Mouse (Mus musculus) kidney, embryonic 14.5 days (tissue): Measurements from ENCODE around the gene Lrrfip1. TPM values are rescaled to one million over a fixed set of nuclear protein-coding genes. Genes with fewer than 3 reads are reported as not detected.

Experiments used
- ATAC-seq: fragments of 200-750 bp; cut with Nextera tagmentation; 2 replicates; pipeline ENCODE4 v1.8.0; 2017; ENCODE audit warnings: moderate number of reproducible peaks, mild to moderate bottlenecking, moderate TSS enrichment, moderate library complexity; ENCODE audit not compliant: low FRiP score, low TSS enrichment
- H3K27ac ChIP-seq: fragments of 300-500 bp; sonication (generic); 2 replicates; pipeline ENCODE4 v1.5.1; 2014; ENCODE audit warnings: low read depth, mild to moderate bottlenecking, low read length, moderate library complexity, mixed read lengths
- H3K27me3 ChIP-seq: fragments of 300-500 bp; sonication (generic); 2 replicates; pipeline ENCODE4 v1.6.1; 2014; ENCODE audit warnings: mild to moderate bottlenecking, low read length; ENCODE audit not compliant: control insufficient read depth, insufficient read depth
- H3K36me3 ChIP-seq: fragments of 300-500 bp; sonication (generic); 2 replicates; pipeline ENCODE4 v1.6.1; 2014; ENCODE audit warnings: low read length, mixed read lengths; ENCODE audit not compliant: control insufficient read depth, insufficient read depth
- H3K4me1 ChIP-seq: fragments of 300-500 bp; sonication (generic); 2 replicates; pipeline ENCODE4 v1.6.1; 2014; ENCODE audit warnings: low read length, mixed read lengths; ENCODE audit not compliant: control insufficient read depth, insufficient read depth
- H3K4me2 ChIP-seq: fragments of 300-500 bp; sonication (generic); replicated peaks from 2 replicates; pipeline ENCODE4 v1.6.1; 2014; ENCODE audit warnings: low read depth, mild to moderate bottlenecking, low read length
- H3K4me3 ChIP-seq: fragments of 300-500 bp; sonication (generic); 2 replicates; pipeline ENCODE4 v1.5.1; 2014; ENCODE audit warnings: mild to moderate bottlenecking, low read length
- H3K9ac ChIP-seq: fragments of 300-500 bp; sonication (generic); 2 replicates; pipeline ENCODE4 v1.6.1; 2014; ENCODE audit warnings: low read depth, mild to moderate bottlenecking, low read length, moderate library complexity
- H3K9me3 ChIP-seq: fragments of 300-500 bp; sonication (generic); 2 replicates; pipeline ENCODE4 v1.6.1; 2016; ENCODE audit warnings: low read length; ENCODE audit not compliant: control insufficient read depth
- WGBS: fragments of 180-500 bp; shearing (Covaris S2); extraction: QIAGEN DNeasy Blood & Tissue Kit; methylation state at CpG from one replicate; pipeline ENCODE4 v1.1.7; 2014; 5-methylcytosine and 5-hydroxymethylcytosine counted together
- polyA plus RNA-seq: library from polyadenylated mRNA; unstranded; fragments of >200 nt; fragmentation: Nextera tagmentation; extraction: Ambion mirVana; gene quantifications from 2 replicates; pipeline ENCODE4 v1.2.1, GENCODE M21; 2014

The Lrrfip1 gene
- polyA plus RNA-seq, 1 experiment from 2014 or later, result 33.6 TPM

DNA sequence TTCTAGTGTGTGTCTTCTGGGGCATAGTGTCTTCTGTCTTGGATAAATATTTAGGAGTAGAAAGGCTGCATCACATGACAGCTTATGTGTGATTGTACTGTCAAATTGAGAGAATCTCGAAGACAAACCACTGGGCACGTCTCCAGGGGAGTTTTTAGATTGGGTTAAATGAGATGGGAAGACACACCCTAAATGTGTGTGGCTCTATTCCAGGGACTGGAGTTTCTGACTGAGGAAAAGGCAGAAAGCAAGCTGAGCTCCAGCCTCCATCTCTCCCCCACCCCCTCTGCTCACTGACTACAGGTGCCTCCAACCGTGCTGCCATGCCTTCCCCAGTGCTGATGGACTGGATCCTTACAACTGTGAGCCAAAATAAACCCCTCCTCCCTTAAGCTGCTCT, 17.2 kb upstream of the Lrrfip1 start:
- Histone ChIP-seq H3K4me1 (no peaks in the 10 kb centered on the region), H3K27me3 (no peaks in the 10 kb centered on the region), H3K4me3 (no peak overlapping the region), H3K4me2 (no peak overlapping the region), H3K36me3 (no peaks in the 10 kb centered on the region), H3K27ac (no peak overlapping the region), H3K9me3 (no peaks in the 10 kb centered on the region), H3K9ac (no peak overlapping the region)
- ATAC-seq, result no peak
- WGBS, result 84% methylated on average over 3 of the region's 3 CpGs

DNA sequence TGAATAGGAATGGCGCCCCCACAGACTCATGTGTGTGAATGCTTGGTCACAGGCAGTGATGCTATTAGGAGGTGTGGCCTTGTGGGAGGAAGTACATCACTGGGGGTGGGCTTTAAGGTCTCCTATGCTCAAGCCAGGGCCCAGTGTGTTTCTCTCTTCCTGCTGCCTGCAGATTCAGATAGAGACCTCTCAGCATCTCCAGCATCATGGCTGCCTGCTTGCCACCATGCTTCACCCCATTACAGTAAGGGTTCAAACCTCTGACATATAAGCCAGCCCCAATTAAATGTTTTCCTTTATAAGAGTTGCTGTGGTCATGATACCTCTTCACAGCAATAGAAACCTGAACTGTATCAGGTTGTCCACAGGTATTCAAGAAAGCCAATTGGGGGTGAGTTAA, 2.6 kb upstream of the Lrrfip1 start:
- no peak for ATAC-seq
- WGBS, result 90% methylated on average over 1 of the region's 1 CpGs
- H3K4me3 ChIP-seq, result no peak overlapping the region
- H3K9ac ChIP-seq, result no peak overlapping the region
- H3K27me3 ChIP-seq, result no peaks in the 10 kb centered on the region
- H3K27ac ChIP-seq, result no peak overlapping the region
- H3K4me2 ChIP-seq, result no peak overlapping the region
- H3K4me1 ChIP-seq, result peaks cover 11% of the 10 kb centered on the region; the same call in 1 of the 2 replicates
- no peaks in the 10 kb centered on the region for H3K36me3 ChIP-seq
- no peaks in the 10 kb centered on the region for H3K9me3 ChIP-seq

DNA sequence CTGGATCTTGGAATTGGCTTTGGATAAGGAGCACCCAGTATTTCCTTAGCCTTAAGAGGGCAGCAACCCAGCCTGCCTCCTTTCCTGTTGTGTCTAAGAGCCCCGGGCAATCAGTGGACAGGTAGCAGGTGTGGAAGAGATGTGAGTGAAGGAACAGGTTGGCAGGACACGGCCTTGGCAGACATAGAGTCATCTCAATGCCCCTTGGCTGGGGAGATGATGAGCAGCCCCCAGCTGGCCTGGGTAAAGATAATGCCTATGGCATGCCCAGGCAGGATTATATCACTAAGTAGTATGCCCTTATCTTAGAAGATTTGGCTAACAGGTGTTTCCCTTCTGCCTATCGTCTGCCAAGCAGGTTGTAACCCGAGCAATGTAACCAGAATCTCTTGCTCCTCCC, 1.4 kb upstream of the Lrrfip1 start:
- WGBS, result 59% methylated on average over 4 of the region's 4 CpGs
- no peak for ATAC-seq
- Histone ChIP-seq H3K9ac (no peak overlapping the region), H3K9me3 (no peaks in the 10 kb centered on the region), H3K27me3 (no peaks in the 10 kb centered on the region), H3K4me3 (no peak overlapping the region), H3K4me1 (peaks cover 11% of the 10 kb centered on the region; the same call in 1 of the 2 replicates), H3K4me2 (no peak overlapping the region), H3K36me3 (no peaks in the 10 kb centered on the region), H3K27ac (no peak overlapping the region)

DNA sequence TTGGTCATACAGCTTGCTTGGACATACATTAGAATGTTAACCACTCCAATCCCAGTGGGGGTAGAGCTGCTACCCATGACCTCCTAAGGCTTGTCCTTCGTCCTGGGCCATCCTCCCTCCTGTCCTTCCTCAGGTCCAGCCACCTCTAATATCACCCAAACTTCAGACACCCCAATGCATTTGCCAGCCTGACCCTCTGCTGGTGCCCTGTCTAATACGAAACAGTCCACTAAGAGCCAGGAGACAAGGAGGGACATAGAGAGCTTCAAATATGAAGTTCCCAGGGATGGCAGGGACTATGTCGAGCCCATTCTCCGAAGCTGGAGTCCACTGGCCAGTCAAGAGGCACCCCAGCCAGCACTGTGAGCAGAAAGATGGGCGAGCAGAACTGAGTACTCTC, 896 bp upstream of the Lrrfip1 start:
- ATAC-seq, result no peak
- H3K9ac ChIP-seq, result no peak overlapping the region
- no peaks in the 10 kb centered on the region for H3K27me3 ChIP-seq
- no peak overlapping the region for H3K4me2 ChIP-seq
- H3K4me1 ChIP-seq, result peaks cover 11% of the 10 kb centered on the region; the same call in 1 of the 2 replicates
- H3K9me3 ChIP-seq, result no peaks in the 10 kb centered on the region
- no peaks in the 10 kb centered on the region for H3K36me3 ChIP-seq
- H3K27ac ChIP-seq, result no peak overlapping the region
- no peak overlapping the region; the same call in 1 of the 2 replicates for H3K4me3 ChIP-seq
- WGBS, result 80% methylated on average over 5 of the region's 5 CpGs

DNA sequence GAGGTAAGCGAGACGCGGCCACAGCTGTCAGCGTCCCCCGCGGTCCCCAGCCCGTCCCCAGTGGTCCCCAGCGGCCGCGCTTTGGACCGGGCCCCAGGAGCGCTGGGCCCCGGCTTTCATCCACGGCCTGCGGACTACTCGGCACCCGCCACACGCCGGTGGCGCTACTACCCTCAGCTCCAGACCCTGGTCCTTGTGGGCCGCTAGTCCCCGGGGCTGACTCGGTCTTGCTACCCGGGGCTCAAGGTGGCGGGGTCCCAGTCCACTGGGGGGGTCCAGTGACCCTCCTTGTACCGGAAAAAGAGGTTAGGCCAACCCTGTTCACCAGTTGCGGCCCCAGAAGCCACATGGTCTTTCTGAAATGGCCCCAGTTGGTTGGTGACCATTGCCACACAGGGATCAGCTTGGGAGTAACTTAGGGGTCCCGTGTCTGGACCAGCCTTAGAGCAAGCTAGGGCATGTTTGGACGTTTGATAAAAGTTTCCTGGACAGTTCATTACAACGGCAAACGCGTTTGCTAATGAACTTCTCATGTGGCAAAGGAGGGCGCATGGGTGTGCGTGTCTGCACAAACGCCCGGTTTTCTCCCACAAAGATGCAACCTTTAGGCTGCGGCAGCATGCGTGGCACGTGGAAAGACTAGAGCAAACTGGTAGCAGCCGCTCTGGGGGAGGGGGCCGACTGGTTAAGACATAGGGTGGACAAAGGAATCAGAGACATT, 514 bp downstream of the Lrrfip1 start:
- H3K27me3 ChIP-seq, result no peaks in the 10 kb centered on the region
- H3K9me3 ChIP-seq, result no peaks in the 10 kb centered on the region
- H3K9ac ChIP-seq, result peak overlapping the region; percentile 76
- 3% methylated on average over 36 of the region's 41 CpGs for WGBS
- H3K36me3 ChIP-seq, result no peaks in the 10 kb centered on the region
- peak overlapping the region; percentile 78 for H3K4me3 ChIP-seq
- peaks cover 11% of the 10 kb centered on the region; the same call in 1 of the 2 replicates for H3K4me1 ChIP-seq
- peak; percentile 78 for ATAC-seq
- no peak overlapping the region for H3K27ac ChIP-seq
- peak overlapping the region; percentile 98 for H3K4me2 ChIP-seq

DNA sequence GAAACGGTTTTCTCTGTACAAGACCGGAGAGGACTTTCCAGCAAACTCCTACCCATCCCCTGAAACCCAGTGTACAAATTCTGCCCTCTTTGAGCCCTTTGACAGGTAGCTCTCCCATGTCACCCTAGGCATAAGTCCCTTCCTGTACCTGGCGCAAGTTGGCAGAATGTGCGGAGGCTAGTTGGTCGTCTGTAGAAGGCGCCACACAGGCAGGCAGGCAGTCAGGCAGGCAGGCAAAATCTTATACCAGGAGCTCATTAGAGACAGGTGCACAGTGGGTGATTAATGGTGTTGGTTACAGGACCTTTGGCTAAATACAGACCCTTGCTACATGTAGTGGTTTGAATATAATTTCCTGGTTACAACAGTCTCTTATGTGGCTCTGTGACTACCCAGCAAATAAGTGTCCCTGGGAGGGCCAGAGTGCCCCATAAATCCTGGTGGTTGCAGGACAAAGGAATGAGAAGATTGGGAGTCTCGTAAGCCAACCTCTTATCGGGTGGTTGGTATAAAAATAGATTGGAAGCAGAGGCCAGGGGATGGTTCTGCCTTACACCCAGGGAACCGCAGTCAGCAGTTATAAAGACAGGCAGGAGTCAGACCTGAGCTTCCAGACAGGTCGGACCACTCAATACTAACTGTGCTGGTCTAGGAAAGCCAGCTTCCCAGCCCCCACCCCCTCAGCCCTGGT, 1.5 kb downstream of the Lrrfip1 start:
- 66% methylated on average over 10 of the region's 10 CpGs for WGBS

DNA sequence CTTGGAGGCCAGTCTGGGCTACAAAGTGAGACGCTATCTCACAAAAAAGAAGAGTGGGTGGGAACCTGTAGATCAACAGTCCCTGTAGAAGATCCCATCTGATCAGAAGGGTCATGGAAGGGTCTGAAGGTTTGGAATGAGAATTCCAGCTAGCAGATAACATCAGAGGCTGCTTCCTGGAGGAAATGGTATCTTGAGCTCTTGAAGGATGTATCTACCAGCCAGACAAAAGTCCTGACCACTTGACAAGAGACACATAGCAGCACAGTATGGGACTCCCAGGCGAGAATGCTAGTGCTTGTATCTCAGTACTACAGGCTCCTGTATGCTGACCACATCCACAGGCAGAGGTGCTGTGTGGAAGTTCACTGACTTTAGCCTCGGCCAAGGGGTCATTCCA, 2.6 kb downstream of the Lrrfip1 start:
- no peak for ATAC-seq
- no peak overlapping the region for H3K4me2 ChIP-seq
- peaks cover 11% of the 10 kb centered on the region; the same call in 1 of the 2 replicates for H3K4me1 ChIP-seq
- H3K4me3 ChIP-seq, result no peak overlapping the region
- H3K9me3 ChIP-seq, result no peaks in the 10 kb centered on the region
- H3K27ac ChIP-seq, result no peak overlapping the region
- H3K9ac ChIP-seq, result no peak overlapping the region
- H3K36me3 ChIP-seq, result no peaks in the 10 kb centered on the region
- no peaks in the 10 kb centered on the region for H3K27me3 ChIP-seq
- 78% methylated on average over 3 of the region's 3 CpGs for WGBS

More for the DNA sequence above, 1.5 kb downstream of the Lrrfip1 start:
- H3K27me3 ChIP-seq, result no peaks in the 10 kb centered on the region
- H3K9ac ChIP-seq, result no peak overlapping the region
- H3K4me1 ChIP-seq, result peaks cover 11% of the 10 kb centered on the region; the same call in 1 of the 2 replicates
- no peaks in the 10 kb centered on the region for H3K9me3 ChIP-seq
- ATAC-seq, result no peak
- no peak overlapping the region for H3K4me3 ChIP-seq
- peak overlapping the region; percentile 98; the same call in 1 of the 2 replicates for H3K4me2 ChIP-seq
- H3K27ac ChIP-seq, result no peak overlapping the region
- H3K36me3 ChIP-seq, result no peaks in the 10 kb centered on the region

DNA sequence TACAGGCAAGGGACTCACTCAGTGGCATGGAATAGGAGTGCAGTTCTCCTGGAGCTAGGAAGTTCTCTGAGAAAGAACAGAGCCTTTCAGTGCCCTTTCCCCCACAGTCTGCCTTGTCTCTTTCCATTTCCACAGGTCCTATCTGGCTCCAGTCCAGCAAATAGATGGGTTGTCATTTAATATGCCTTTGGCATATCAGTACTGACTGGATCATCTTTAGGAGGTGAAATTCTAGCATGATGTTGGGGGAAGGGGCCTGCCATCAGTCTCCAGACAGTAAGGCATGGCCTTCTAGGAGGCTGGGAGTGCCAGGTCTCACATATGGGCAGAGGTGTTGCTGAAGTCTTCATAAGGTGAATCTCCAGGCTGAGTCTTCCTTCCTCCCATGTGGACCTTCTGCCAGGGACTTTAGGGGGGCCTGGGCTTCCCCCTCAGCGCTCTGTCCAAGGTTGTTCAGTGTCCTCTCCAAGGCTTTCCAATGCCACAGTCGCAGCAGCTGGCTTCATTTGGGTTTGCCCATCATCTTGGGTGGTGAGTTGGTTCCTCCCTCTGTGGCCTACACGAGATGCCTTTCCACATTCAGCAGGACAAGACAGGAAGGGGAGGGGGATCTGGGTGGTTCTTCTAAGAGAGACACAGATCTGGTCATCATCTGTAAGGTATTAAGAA, 3.5 kb downstream of the Lrrfip1 start:
- WGBS, result 80% methylated on average over 3 of the region's 3 CpGs
- ATAC-seq, result no peak
- no peaks in the 10 kb centered on the region for H3K27me3 ChIP-seq

More for the DNA sequence above, 3.5 kb downstream of the Lrrfip1 start:
- peaks cover 11% of the 10 kb centered on the region; the same call in 1 of the 2 replicates for H3K4me1 ChIP-seq
- no peaks in the 10 kb centered on the region for H3K9me3 ChIP-seq
- no peak overlapping the region for H3K27ac ChIP-seq
- no peak overlapping the region for H3K4me2 ChIP-seq
- no peak overlapping the region for H3K9ac ChIP-seq
- no peak overlapping the region for H3K4me3 ChIP-seq
- no peaks in the 10 kb centered on the region for H3K36me3 ChIP-seq
